Mouse (Mus musculus) gastrocnemius, adult 2 months (tissue): ENCODE data around the gene Psmc1. TPM values are rescaled to one million over a fixed set of nuclear protein-coding genes. Genes with fewer than 3 reads are reported as not detected.
A peak's percentile ranks its signal among the peaks of the same experiment; 100 is the strongest.

Experiments
- DNase-seq: peaks from one replicate; pipeline ENCODE4 v3.0.0; 2022
- H3K27ac ChIP-seq: fragments of 200-600 bp; 2 replicates; pipeline ENCODE4 v1.8.1; 2022; ENCODE audit warnings: mild to moderate bottlenecking
- H3K4me3 ChIP-seq: fragments of 200-600 bp; 2 replicates; pipeline ENCODE4 v1.8.1; 2022; ENCODE audit warnings: mild to moderate bottlenecking, moderate library complexity
- CTCF ChIP-seq: fragments of 200-600 bp; IDR thresholded peaks from 2 replicates; pipeline ENCODE4 v1.8.1; 2022; ENCODE audit warnings: antibody characterized with exemption, mild to moderate bottlenecking, moderate library complexity
- intact Hi-C: fragments of 180-260 bp; cut with DNase I; formaldehyde crosslinking; loops from one replicate; pipeline ENCODE4 v1.15.1; 2025
- total RNA-seq, 2 experiments: library from RNA; stranded (reverse); gene quantifications; 2 replicates each; pipeline ENCODE4 v1.2.3; 2021

Gene Psmc1
- total RNA-seq, 2 experiments from 2014 or later, result 128 to 151 TPM

DNA sequence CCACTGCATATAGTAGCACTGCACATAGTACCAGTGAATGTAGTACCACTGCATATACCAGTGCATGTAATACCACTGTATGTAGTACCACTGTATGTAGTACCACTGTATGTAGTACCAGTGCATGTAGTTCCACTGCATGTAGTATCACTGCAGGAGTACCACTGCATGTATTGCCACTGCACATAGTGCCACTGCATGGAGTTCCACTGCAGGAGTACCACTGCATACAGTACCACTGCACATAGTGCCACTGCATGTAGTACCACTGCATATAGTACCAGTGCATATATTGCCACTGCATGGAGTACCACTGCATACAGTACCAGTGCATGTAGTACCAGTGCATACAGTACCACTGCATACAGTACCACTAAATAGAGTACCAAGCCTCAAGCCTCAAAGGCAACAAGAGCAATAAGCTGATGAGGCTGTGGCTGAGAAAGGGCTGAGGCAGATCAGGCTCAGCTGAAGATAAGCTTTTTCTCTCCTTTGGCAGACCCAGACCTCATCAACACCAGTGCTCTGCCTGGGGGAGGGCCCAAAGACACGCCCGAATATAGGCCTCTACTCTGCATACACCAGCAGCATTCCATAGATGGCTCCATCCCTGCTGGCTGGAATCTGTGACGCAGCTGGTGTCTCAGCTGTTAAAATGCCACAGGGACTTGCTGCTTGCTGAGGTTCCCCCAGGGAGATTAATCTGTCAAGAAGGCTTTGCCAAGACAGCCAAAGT, 9.8 kb upstream of the Psmc1 start:
- TF ChIP-seq CTCF, result no peak
- Histone ChIP-seq H3K27ac (no peak overlapping the region), H3K4me3 (no peak overlapping the region)
- intact Hi-C loops, result no loop called here
- no peak for DNase-seq

GRCm38 (mm10) chr12:100100707-100101030, 9.3 kb upstream of the Psmc1 start:
- TF ChIP-seq CTCF, result no peak
- intact Hi-C loops, result no loop called here
- H3K27ac ChIP-seq, result no peak overlapping the region
- no peak overlapping the region for H3K4me3 ChIP-seq
- DNase-seq, result no peak

GRCm38 (mm10) chr12:100101651-100102050, 8.3 kb upstream of the Psmc1 start:
- Histone ChIP-seq H3K4me3 (no peak overlapping the region), H3K27ac (no peak overlapping the region)
- TF ChIP-seq CTCF, result no peak
- intact Hi-C loops, result no loop called here
- no peak for DNase-seq

- intact Hi-C loops, result no loop called here
- TF ChIP-seq CTCF, result no peak
- H3K4me3 ChIP-seq, result no peak overlapping the region
- no peak overlapping the region for H3K27ac ChIP-seq
- DNase-seq, result no peak
Observed at GRCm38 (mm10) chr12:100104530-100104929, 5.4 kb upstream of the Psmc1 start.

DNA sequence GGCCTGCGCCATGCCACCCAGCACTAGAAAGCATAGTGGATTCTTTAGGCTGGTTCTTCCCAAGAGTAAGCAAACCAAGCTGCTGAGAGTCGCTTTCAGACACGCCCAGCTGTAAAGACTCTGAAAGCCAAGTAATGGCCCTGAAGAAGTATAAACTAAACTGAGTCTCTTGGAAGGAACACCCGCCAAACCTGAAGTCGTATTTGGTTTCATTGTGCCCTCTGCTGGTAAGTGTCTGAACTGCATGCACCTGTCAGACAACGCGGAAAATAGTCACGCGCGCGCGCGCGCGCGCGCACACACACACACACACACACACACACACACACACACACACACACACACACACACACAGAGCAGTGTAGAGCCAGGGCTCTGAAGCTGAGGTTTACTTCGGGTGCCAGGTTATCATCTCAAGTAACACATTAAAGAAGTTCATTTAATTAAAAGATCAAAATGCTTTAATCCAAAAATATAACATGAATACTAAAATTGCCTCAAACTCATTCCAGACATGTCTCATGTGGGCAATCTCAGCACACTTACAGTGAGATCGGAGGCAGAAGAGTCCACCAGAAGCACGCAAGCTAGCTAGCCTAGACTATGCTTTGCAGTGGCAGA, 3.6 kb upstream of the Psmc1 start:
- peak; percentile 67 for TF ChIP-seq CTCF

GRCm38 (mm10) chr12:100107436-100107835, 2.5 kb upstream of the Psmc1 start:
- no peak for TF ChIP-seq CTCF
- no peak overlapping the region for H3K27ac ChIP-seq
- no peak for DNase-seq
- H3K4me3 ChIP-seq, result no peak overlapping the region
- intact Hi-C loops, result loop anchor here (1.0 to 5.0 kb wide), 3 partner anchors 140 to 1023 kb away; no protein-coding TSS in a partner anchor

More for the DNA sequence above, 3.6 kb upstream of the Psmc1 start:
- DNase-seq, result peak; percentile 78
- intact Hi-C loops, result loop anchor here (1.0 to 5.0 kb wide), 3 partner anchors 139 to 206 kb away; no protein-coding TSS in a partner anchor
- H3K4me3 ChIP-seq, result no peak overlapping the region
- no peak overlapping the region for H3K27ac ChIP-seq

- H3K4me3 ChIP-seq, result no peak overlapping the region
- peak overlapping the region; percentile 54; the same call in 1 of the 2 replicates for H3K27ac ChIP-seq
- DNase-seq, result peak; percentile 81
- no peak for TF ChIP-seq CTCF
- intact Hi-C loops, result no loop called here
Observed at GRCm38 (mm10) chr12:100115982-100116381, 6.0 kb downstream of the Psmc1 start.

DNA sequence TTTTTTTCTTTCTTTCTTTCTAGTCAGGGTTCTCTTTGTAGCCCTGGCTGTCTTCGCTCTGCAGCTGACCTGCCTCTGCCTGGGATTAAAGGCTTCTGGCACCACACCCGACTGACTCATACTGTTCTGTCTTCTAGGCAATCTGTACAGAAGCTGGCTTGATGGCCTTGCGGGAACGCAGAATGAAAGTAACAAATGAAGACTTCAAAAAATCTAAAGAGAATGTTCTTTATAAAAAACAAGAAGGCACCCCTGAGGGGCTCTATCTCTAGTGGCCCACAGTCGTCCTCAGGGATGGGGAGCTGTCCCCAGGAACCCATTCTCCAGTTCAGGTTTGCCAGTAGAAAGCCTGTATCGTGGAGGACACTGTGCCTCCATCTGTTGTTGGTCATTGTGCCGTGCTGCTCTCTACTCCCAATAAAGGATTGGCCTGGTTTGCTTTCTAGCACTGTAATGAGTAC, 13.0 kb downstream of the Psmc1 start:
- no peak for TF ChIP-seq CTCF
- no peak overlapping the region for H3K4me3 ChIP-seq
- intact Hi-C loops, result no loop called here
- DNase-seq, result peak; percentile 81
- peak overlapping the region; percentile 61 for H3K27ac ChIP-seq

GRCm38 (mm10) chr12:100123476-100123875, 13.5 kb downstream of the Psmc1 start:
- Histone ChIP-seq H3K27ac (peak overlapping the region; percentile 61), H3K4me3 (no peak overlapping the region)
- no peak for DNase-seq
- TF ChIP-seq CTCF, result no peak
- intact Hi-C loops, result no loop called here

DNA sequence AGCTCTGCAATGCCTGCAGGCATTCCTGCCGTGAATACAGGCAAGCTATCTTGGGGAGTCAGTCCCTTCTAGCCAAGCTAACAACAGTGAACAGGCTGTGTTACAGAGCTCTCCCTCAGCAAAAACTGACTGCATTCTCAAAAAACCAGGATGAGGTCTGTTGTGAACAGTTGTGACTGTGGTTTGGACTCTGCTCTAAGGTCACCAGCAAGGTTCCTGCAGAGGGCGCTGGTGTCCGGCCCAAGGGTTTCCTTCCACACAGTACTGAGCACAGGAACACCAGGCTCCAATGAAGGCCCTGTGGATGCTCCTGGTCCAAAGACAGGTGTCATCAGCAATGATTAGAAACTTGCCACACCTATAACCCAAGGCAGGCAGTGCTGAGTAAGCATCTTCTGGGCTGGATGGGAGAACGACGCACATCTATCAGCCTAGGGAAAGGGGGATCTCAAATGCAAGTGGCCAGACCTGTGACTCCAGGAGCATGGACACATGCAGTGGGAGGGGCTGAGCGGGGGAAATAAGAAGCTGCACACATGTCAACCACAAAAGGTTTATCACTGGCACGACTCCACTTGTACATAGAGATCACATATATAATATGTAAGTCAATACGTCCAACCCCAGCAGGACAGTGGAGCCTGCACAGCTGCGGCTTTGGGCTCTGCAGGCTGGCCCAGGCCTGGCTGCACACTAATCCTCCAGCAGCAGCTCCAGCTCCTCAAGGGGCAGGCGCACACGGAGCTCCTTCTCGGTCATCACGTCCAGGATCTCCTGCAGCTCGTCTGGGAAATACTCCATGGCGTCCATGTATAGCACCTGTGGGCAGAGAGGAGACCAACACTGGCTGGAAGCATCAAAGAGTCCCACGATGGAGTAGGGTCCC, 15.2 kb downstream of the Psmc1 start:
- peak; percentile 40 for TF ChIP-seq CTCF
- intact Hi-C loops, result no loop called here
- Histone ChIP-seq H3K4me3 (no peak overlapping the region), H3K27ac (no peak overlapping the region)
- DNase-seq, result no peak

GRCm38 (mm10) chr12:100126968-100127865, 17.3 kb downstream of the Psmc1 start:
- H3K27ac ChIP-seq, result peak overlapping the region; percentile 68
- DNase-seq, result no peak
- TF ChIP-seq CTCF, result no peak
- H3K4me3 ChIP-seq, result no peak overlapping the region
- intact Hi-C loops, result no loop called here
